Mouse (Mus musculus) right cerebral cortex, postnatal 10 days (tissue): ENCODE measurements at regions not wholly inside any gene's neighbourhood (a gene's known extent, or its start where the extent isn't known, plus 50 kb on each side); places are given as distances from the start of the nearest gene placed in this dataset.
A peak's percentile ranks its signal among the peaks of the same experiment; 100 is the strongest.

Experiments
- DNase-seq, 2 experiments: peaks; one replicate each; pipeline ENCODE4 v3.0.0; 2021; ENCODE audit warnings: low spot score in 2 of 2

GRCm38 (mm10) chr7:59711741-59712140 is 293.1 kb downstream of the Snurf start:
- DNase-seq: peak; percentile 47 to 65
